Mouse (Mus musculus): ENCODE results near the gene Alk.

DNA sequence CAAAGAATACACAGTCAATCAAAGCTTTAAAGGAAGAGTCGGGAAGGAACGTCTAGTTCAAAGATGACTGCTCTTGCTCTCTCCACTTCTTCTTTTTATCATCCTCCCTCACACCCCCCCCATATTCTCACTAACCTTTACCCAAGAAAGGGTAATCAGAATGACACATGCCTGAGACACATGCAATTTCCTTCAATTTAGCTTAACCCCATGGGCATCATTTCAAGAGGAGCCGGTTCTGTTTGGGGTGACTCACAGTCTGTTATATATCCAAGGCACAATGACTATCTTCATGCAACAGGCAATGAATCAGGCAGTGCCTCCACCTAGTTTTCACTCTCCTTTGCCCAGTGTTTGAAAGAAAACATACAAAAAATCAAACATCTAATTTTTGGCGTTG is 265.0 kb downstream of the Alk start:
- TF ChIP-seq CTCF (IDR thresholded peaks at IDR 0.05; ENCODE audit: low read depth), result no peak
- peak; percentile 33 for TF ChIP-seq EP300 (optimal IDR thresholded peaks at IDR 0.05)
